Mouse (Mus musculus): ENCODE data around the gene Arhgap15.
"Not testable (repeated sequence)": the region's sequence is repeated elsewhere in the genome, so short reads cannot be mapped to it uniquely, and the experiment has no call there.

Gene Arhgap15

DNA sequence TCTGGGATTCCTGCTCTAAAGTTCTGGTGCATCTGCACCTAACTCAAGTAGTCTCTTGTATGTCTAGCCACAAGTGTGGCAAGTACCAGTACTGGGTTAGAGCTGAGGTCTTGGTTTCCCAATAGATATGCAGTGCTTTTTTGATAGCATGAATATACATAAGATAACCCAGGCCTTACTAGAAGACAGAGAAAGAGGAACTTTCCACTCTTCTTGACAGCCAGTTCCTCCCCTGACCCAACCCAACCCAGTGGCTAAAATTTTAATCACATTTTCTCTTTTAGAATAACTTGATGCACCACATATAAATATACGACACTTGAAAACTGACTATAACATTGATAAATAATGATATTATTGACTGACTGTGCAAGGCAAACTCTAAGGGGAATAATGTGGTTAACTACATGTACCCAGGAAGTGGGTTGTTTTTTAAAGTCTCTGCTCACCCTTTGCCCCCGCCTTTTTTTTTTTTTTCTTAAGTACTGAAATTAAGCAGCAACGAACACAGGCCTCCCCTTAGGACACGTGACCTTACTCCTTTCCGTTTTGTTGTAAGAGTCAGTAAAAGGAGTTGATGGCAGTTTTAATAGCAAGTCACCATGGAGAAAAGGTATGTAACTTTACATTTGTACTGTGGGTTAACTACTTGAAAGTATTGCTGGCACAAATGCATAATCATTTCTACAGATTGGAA lies at the start of gene Arhgap15:
Gene Arhgap15, plus strand, starts transcription at position 538 of the 697 bp plus-strand sequence.
- no peak for DNase-seq (ENCODE audit: low spot score)

DNA sequence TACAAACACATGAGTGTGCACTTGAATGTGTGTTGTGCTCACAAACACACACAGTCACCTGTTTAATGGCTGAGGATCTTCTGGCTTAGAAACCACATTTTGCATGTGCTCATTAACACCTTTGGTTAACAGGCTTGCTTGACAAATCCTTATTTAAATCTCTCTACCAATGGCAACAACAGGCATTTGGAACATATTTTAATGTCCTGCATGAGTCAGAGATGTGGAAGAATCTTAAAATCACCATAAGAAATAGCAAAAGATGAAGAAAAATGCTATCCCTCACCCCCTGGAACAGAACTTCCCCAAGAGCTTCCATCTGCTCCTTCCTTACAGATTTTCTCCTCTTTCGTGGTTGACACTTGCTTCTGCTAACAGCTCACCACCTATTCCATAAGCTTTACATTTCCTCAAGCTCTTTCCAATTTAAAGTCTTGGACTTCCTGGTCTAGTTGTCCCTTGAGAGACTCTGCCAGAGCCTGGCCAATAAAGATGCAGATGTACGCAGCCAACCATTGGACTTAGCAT lies 35.9 kb upstream of the Arhgap15 start:
- DNase-seq (ENCODE audit: low spot score): peak; percentile 12

DNA sequence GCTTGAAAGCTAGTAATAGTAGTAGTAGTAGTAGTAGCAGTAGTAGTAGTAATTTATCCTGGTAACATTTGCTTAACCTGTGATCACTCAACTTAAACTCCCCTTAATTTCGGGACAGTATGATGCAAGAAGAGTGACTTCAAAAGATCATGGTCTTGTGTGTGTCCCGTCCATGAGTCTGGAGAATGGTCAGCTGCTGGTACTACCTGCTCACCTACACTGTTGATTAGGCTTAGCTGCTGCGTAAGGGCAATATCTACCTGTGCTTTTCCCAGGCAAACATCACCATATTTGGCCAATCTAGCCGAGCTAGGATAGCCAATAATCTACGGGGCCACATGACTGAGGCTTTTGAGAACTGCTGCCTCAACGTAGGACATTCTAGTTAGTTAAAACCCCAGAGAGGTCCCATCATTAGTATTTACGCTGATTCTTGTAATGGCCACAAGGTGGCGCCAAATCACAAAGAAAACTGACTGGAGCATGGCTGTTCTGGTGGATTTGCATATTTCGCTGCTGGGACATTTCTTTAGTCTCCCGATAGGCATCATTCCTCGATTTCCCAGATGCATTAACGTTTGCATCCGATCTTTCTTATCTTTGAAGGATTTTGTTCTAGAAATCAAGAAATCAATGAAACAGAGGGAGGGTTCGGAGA lies 26.0 kb upstream of the Arhgap15 start:
- DNase-seq (ENCODE audit: low spot score): peak; percentile 55

DNA sequence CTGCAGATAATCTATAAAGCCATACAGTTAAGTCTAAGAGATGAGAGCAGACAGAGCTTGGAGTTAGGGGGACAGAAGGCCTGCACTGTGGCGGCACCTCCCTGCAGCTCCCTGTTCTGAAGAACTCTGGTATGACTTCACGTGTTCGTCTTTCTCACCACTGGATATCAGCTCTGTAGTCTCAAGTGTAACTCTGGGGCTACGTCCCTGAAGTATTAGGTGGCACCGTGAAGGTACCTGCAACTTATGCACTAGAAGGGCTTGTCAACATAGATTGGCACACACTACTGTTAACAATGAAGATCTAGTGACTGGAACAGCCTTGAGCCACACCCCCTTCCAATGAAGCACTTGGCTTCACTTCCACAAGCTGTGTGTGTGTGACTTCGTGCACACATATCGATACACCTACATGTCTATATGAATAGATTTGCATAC lies 25.5 kb upstream of the Arhgap15 start:
- DNase-seq (ENCODE audit: low spot score): no peak

DNA sequence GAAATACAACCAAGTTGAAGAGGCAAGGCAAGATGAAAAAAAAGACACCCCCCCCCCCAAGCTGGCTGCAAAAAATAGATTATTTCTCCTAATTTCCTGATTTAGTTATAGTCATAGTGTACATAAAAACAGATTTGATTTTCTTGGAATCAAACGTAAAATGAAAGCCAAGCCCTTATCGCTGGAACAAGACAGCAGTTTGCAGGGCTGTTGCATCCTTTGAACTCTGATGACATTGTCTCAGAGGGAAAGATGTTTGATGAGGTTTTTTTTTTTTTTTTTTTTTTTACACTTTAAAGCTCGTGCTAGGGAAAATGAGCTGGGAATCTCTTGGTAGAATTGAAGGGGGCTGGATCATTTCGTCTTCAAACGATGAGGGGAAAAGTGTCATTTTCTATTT lies 21.4 kb upstream of the Arhgap15 start:
- no peak for DNase-seq (ENCODE audit: low spot score)

DNA sequence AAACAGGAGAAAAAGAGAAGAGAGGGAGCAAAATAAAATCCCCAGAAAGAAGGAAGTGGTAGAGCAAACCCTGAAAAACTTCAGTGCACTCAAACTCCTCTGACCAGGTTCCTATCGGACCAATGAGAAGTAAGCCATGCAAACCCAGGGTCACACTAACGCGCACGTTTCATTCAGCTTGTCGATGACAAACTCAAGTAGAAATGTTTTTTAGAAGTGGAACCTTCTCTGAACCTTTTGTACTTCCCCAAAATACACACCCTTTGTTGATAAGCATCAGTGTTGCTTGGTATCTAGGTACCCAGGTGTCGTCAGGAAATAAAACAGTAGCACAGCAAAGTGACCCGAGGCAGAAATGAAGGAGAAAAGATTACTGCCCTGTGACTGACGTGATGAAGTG lies 20.9 kb upstream of the Arhgap15 start:
- DNase-seq (ENCODE audit: low spot score): no peak

DNA sequence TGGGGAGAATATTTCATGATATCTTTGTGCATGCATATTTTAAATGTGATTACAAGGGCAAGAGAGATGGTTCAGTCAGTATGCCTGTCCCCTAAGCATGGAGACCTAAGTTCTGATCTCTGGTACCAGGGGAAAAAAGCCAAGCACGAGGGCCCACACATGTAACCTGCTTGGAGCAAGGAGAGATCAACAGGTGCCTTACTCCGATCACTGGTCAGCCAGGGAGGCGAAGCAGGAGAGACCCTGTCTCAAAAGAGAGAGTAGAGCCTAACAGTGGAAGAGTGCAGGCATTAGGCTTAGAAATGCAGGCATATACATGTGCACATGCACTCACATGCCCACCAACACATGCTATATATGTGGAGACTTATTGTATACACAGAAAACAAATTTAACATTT lies 19.8 kb upstream of the Arhgap15 start:
- DNase-seq (ENCODE audit: low spot score): no peak

DNA sequence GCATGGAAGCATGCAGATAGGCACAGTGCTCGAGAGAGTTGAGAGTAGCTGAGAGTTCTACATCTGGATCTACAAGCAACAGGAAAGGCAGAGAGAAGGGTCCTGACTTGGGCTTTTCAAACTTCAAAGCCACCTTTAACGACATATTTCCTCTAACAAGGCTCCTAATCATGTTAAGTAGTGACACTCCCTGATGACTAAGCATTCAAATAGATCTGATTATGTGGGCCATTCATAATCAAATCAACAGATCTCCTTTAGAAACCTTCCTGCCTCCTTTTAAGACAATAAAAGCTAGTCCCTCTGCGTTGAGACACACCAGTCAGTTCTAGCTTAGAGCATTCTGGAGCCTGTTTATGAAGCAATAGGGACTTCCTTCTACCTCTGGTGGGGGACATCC lies 16.2 kb upstream of the Arhgap15 start:
- no peak for DNase-seq (ENCODE audit: low spot score)

DNA sequence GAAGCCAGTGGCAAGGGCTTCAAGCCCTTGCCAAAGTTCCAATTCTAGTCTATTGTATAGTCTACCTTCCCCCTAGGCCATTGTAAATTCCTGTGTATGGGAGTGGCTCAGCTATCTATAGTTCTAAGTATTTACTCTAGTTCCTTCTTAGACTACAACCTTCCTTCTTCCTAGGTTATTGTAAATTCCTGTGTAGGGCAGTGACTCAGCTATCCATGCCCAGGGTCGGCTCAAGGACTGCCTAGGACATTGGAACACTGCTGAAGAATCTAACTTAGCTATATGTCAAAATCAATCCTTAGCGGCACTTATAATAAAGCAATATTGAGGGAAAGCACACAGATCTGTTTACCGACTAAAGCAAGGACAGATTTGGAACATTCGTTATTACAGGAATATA lies 13.6 kb upstream of the Arhgap15 start:
- DNase-seq (ENCODE audit: low spot score): not testable (repeated sequence)

DNA sequence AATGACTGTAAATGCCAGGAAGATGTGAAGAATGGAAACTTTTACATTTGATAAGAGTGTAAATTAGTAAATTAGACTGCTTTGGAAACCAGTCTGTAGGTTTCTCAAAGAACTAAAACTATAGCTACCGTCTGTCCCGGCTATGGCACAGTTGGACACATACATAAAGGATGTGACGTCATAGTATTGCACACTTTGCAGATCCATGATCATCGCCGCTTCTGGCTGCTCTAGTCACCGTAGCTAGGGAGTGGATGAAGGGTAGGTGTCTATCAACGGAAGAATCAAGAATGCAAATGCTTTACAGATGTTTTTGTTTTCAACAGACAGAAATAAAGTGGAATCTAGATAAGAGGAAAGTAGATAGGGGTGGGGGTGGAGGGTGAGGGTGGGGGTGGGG lies 11.1 kb upstream of the Arhgap15 start:
- DNase-seq (ENCODE audit: low spot score): no peak

DNA sequence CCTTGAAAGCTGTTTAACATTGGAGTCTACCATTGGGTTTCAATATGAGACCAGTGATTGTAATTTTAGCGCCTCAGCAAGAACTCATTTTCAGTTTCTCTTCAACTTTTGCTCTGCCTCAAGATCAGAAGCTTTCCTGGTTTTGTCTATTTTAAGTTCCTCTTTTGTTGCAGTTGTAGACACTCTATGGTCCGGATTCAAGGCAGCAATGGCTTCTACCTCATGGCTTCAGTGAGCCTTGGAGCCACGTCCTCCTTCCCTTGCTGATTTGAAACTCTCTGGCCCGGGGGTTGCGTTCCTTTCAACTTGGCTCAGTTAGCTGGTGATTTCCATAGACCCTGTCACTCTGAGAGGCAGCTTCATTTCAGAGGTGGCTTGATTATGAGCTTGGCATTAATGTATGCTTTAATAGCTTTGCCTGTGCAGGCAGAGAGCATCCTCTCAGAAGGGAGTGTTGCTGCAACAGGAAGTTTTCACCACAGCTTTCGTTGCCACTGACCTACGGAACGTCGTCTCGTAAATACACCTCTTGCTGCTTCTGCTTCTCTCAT lies 10.0 kb upstream of the Arhgap15 start:
- no peak for DNase-seq (ENCODE audit: low spot score)

DNA sequence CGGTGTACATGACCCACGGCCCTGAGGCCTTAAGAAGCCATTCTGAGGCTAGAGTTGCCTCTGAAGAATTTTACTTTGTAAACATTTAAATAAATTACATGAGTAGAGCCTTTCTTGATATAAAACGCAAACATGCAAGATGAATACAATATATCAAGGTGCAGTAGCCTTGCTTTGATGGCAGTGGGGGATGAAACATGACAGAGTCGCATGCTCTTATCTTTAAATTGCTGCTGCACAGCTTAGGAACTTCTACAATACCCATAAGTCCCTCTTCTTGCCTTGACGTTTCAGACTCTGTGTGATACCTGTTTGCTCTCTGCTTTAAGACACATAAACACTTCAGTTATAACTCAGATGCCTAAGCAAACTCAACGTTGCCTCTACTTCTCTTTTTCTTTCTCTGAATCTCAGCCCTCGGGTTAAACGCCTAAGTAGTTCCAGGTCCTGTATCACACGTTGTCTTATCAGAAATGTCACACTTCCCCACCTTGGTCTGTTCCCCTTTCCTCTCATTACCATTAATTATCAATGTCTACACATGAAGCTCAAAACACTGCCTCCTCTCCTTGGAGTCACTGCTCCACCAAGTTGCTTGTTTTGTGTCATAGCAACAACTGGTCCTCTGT lies 9.3 kb upstream of the Arhgap15 start:
- DNase-seq (ENCODE audit: low spot score): no peak

DNA sequence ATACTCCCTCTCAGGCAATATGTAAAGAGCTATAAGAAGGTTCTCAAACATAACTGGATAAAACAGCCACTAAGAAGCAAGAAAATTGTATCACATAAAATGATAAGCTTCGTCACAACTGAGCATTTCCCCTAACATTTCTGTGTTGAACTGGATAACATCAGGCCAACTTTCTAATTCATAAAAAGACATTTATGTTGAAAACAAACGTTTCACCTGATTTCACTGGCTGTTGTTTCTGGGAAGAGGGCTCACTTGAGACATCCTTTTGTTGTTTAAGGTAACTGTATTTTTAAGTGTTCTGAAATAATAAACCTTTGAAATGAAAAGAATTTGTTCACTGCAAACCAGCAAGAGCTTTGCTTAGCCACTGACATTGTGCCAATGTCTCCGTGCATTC lies 697 bp downstream of the Arhgap15 start:
- no peak for DNase-seq (ENCODE audit: low spot score)

DNA sequence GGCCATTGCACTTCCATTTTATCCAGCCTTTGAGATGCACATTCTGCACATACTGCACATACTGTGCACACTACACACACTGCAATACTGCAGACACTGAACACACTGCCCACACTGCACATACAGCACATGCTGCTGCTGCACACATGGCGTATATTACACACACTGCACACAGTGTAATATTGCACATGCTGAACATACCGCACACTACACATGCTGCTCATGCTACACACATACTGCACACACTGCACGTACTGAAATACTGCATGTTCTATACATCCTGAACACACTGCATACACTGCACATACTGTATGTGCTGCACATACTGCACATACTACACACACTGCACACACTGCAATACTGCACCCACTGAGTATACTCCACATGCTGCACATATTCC lies 7.3 kb downstream of the Arhgap15 start:
- DNase-seq (ENCODE audit: low spot score): no peak

DNA sequence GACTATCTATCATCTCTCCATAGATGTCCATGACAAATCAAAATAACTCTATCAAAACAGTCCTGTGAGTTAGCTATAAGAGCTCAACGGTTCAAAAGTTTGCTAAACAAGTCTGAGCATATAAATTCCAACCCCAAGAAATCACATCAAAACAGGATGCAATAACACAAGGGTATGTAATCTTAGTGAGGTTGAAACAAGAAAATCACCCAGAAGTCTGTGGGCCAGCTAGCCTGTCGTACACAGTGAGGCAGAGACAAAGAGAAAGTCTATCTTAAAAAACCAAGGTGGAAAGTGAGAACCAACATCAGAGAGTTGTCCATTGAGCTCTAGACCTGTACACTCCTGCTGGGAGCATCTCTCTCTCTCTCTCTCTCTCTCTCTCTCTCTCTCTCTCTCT lies 8.0 kb downstream of the Arhgap15 start:
- DNase-seq (ENCODE audit: low spot score): no peak

DNA sequence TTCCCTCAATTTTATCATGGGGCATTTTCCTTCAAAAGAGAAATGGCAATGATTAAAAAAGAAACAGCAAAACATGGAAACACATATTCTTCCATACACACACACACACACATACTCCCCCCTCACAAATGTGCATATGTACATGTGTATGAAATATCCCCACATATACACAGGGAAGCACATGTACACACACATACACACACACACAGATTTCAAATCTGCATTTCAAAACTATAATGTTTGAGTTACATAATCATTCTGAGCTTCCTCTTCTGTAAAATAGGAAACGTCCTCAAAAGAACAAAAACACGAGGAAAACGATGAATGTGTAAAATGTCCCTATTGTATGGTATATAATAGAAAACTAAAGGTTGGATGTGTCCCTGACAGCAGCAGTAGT lies 13.1 kb downstream of the Arhgap15 start:
- no peak for DNase-seq (ENCODE audit: low spot score)

DNA sequence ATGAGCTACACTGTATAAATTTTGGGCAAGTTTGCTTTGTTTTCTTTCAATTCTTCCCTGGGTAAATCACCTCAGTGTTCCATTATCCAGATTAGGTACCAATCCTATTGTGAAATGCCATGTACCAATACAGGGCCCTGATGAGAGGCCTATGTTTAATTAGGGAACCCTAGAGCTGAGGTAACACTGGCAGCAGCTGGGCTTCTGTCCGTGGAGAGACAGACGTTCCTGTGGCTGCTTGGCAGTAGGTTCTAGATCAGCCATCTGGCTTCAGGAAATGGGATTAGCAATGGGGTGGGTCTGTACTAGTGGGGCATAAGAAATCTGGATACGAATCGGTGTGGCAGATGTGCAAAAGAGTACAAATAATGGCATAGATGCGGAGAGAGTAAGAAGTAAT lies 14.7 kb downstream of the Arhgap15 start:
- no peak for DNase-seq (ENCODE audit: low spot score)

DNA sequence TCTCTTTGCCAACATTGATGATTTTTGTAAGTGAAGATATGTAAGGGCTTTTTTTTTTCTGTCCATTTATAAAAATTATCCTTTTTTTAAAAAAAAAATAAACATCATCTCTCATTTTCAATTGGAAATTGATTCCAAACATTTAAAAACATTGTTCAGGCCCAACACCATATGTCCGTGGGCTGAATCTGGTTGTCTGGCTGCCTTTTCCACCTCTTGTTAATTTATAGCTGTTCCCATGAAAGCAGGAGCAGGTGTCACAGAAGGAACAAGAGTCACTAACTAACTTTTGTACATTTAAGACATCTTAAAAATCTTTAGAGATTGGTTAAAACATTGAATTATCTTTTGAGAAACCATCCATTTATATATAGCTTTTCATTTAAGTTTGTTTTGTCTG lies 15.8 kb downstream of the Arhgap15 start:
- no peak for DNase-seq (ENCODE audit: low spot score)

DNA sequence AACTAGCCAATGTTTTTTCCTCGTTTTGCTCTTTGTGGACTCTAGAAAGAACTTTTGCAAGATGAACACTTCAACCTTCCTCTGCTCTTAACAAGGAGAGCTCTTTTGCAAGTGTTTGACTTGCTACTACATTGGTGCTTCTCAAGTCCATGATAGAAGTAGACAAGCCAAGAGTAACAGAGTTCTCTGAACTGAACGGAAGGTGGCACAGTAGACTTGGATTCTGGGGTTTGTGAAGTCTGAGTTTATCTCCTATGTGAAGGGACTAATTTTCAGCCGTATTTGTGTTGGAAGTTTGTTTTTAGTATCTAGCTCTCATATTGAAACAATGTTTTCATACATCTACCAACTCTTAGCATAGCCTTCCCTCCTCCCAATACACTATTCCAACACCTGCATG lies 17.6 kb downstream of the Arhgap15 start:
- no peak for DNase-seq (ENCODE audit: low spot score)

DNA sequence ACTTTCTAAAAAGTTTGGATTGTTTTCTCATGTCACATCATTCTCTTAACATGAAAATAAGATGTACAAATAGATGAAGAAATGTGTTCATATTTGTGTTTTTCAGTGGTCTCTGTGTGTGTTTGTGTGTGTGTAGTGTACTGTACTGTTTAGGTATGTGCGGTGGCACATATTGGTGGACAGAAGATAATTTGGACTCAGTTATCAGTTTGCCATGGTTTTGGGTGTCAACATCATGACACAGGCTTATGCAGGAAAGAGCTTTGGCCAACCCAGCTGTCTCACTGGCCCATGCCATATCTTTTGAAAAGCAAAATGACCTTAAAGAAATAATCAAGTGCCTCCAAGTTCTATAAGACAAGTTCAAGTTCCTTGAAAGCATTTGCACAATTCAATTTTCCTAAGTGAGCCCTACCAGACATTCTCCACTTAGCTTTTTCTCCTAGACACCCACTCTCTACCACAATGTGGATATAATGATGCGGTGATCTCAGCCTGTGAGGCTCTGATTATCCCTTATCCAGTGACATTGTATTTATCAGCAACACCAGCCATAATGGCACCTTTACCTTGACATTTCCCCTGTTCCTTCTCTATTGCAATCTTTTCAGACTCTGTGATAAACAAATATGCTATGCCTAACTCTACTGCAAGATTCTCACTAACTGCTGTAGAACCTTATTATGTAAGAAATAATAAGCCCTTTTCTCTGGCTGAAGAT lies 21.4 kb downstream of the Arhgap15 start:
- DNase-seq (ENCODE audit: low spot score): no peak

DNA sequence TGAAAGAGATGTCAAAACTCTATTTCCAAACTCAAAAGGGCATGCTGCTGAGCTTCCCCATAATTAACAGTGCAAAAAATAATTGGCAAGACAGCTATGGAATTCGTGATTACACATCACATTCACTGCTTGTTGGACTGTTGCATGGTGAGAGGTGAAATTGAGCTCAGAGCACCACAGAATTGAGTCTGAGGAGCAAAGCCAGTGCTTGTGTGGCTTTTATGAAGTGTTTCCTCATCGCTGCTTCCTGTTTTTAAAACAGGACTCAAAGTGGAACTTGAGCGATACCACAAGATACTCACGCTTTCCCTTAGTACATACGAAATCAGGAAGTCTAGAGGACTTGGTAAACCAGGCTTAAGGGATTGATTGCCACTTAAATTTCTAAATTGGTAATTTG lies 24.0 kb downstream of the Arhgap15 start:
- DNase-seq (ENCODE audit: low spot score): no peak

DNA sequence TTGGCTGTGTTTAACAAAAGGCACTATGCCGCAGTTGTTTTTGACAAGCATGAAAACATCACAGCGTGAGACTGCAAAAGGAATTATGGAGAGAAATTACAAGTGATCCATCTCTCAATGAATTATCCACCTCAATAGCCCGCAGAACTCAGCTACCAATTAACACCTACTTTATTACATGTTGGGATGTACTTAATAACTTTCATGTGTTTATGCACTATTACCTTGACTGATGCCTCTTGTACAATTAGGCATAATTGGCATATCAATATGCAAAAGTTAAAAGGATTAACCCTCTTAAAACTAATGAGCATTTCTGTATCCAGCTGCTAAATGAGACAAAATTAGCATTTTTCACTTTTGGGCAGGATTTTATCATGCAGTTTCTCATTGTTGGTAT lies 33.5 kb downstream of the Arhgap15 start:
- no peak for DNase-seq (ENCODE audit: low spot score)
